Mouse (Mus musculus) hindbrain, embryonic 15.5 days (tissue): ENCODE data around the gene Nfkb1. TPM values are rescaled to one million over a fixed set of nuclear protein-coding genes. Genes with fewer than 3 reads are reported as not detected.

Experiments
- ATAC-seq: fragments of 200-750 bp; cut with Nextera tagmentation; 2 replicates; pipeline ENCODE4 v1.8.0; 2017; ENCODE audit warnings: low read depth, moderate number of reproducible peaks, moderate TSS enrichment; ENCODE audit not compliant: low FRiP score
- H3K27ac ChIP-seq: fragments of 300-500 bp; sonication (generic); replicated peaks from 2 replicates; pipeline ENCODE4 v1.5.1; 2015; ENCODE audit warnings: mild to moderate bottlenecking, inconsistent platforms
- H3K27me3 ChIP-seq: fragments of 300-500 bp; sonication (generic); 2 replicates; pipeline ENCODE4 v1.6.1; 2015; ENCODE audit warnings: control low read depth, inconsistent platforms
- H3K36me3 ChIP-seq: fragments of 300-500 bp; sonication (generic); 2 replicates; pipeline ENCODE4 v1.6.1; 2015; ENCODE audit warnings: control low read depth, inconsistent platforms
- H3K4me1 ChIP-seq: fragments of 300-500 bp; sonication (generic); replicated peaks from 2 replicates; pipeline ENCODE4 v1.6.1; 2015; ENCODE audit warnings: control low read depth, inconsistent platforms
- H3K4me2 ChIP-seq: fragments of 300-500 bp; sonication (generic); 2 replicates; pipeline ENCODE4 v1.6.1; 2015; ENCODE audit warnings: moderate library complexity, mild to moderate bottlenecking, inconsistent platforms
- H3K4me3 ChIP-seq: fragments of 300-500 bp; sonication (generic); 2 replicates; pipeline ENCODE4 v1.5.1; 2015; ENCODE audit warnings: mild to moderate bottlenecking, inconsistent platforms
- H3K9ac ChIP-seq: fragments of 300-500 bp; sonication (generic); 2 replicates; pipeline ENCODE4 v1.6.1; 2015; ENCODE audit warnings: inconsistent platforms
- H3K9me3 ChIP-seq: fragments of 300-500 bp; sonication (generic); 2 replicates; pipeline ENCODE4 v1.6.1; 2016; ENCODE audit warnings: control low read depth, inconsistent platforms
- WGBS: fragments of 180-500 bp; shearing (Covaris S2); methylation state at CpG from one replicate; pipeline ENCODE4 v1.1.7; 2015; 5-methylcytosine and 5-hydroxymethylcytosine counted together
- polyA plus RNA-seq: library from polyadenylated mRNA; unstranded; fragments of >200 nt; fragmentation: Nextera tagmentation; extraction: Ambion mirVana; gene quantifications from 2 replicates; pipeline ENCODE4 v1.2.1, GENCODE M21; 2015

The Nfkb1 gene
- polyA plus RNA-seq, 1 experiment from 2014 or later: 8.4 TPM

GRCm38 (mm10) chr3:135635646-135636434 is 55.5 kb downstream of the Nfkb1 start:
- Histone ChIP-seq H3K27me3 (no peaks in the 10 kb centered on the region), H3K27ac (no peak overlapping the region), H3K4me1 (no peaks in the 10 kb centered on the region), H3K4me2 (no peak overlapping the region), H3K4me3 (no peak overlapping the region), H3K36me3 (0 out of 2 replicates have a peak, but pooled peaks cover 4% of the 10 kb centered on the region), H3K9me3 (no peaks in the 10 kb centered on the region), H3K9ac (no peak overlapping the region)
- no peak for ATAC-seq
- WGBS: 88% methylated on average over 14 of the region's 14 CpGs

DNA sequence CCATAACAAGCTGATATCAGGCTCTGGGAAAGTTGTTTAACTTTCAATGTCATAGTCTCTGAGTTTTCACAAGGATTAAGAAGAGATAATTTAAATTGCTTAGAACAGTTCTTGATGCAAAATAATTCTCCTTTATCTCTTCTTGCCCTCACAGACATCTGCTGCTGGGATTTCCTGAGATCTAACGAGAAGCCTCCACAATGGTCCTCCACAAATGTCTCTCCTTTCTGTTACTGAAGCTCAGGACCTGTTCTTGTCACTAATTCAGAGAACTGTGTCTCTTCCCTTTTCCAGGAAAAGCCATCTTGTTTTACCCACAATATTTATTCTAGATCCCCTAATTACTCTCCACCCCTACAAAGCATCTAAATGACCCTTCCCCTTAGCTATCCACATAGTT is 56.3 kb downstream of the Nfkb1 start:
- no peak overlapping the region for H3K4me3 ChIP-seq
- no peaks in the 10 kb centered on the region for H3K27me3 ChIP-seq
- no peaks in the 10 kb centered on the region for H3K4me1 ChIP-seq
- WGBS: 96% methylated on average over 1 of the region's 1 CpGs
- no peak overlapping the region for H3K9ac ChIP-seq
- no peak overlapping the region for H3K27ac ChIP-seq
- H3K9me3 ChIP-seq: no peaks in the 10 kb centered on the region
- 0 out of 2 replicates have a peak, but pooled peaks cover 3% of the 10 kb centered on the region for H3K36me3 ChIP-seq
- no peak overlapping the region for H3K4me2 ChIP-seq
- ATAC-seq: no peak

- Histone ChIP-seq H3K4me2 (no peak overlapping the region), H3K9ac (no peak overlapping the region), H3K36me3 (no peaks in the 10 kb centered on the region), H3K27ac (no peak overlapping the region), H3K4me1 (no peaks in the 10 kb centered on the region), H3K27me3 (no peaks in the 10 kb centered on the region), H3K9me3 (no peaks in the 10 kb centered on the region), H3K4me3 (no peak overlapping the region)
- no peak for ATAC-seq
- 77% methylated on average over 3 of the region's 3 CpGs for WGBS
These were observed 57.1 kb downstream of the Nfkb1 start for GRCm38 (mm10) chr3:135634275-135634674.

DNA sequence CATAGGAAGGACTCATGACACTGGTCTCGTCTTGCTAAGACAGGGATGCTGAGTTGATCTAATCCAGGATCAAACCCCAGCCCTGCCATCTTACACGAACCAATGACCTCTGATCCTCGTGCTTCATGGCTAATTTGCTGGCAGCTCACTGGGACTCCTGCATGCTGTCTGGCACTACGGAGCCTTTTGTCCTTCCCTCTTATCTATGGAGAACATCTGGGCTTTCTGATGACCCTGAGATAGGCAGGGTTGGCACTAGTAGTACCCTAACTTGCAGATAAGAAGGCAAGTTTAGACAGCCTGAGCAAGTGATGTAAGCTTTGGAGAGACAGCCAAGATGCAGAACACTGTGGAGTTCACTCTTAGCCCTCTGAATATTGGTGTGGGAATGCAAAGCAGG is 59.5 kb downstream of the Nfkb1 start:
- Histone ChIP-seq H3K4me3 (no peak overlapping the region), H3K36me3 (no peaks in the 10 kb centered on the region), H3K27ac (no peak overlapping the region), H3K9ac (no peak overlapping the region), H3K4me2 (no peak overlapping the region), H3K4me1 (no peaks in the 10 kb centered on the region), H3K9me3 (no peaks in the 10 kb centered on the region), H3K27me3 (no peaks in the 10 kb centered on the region)
- ATAC-seq: no peak
- WGBS: 39% methylated on average over 4 of the region's 4 CpGs

GRCm38 (mm10) chr3:135631096-135631457 is 60.3 kb downstream of the Nfkb1 start:
- H3K4me1 ChIP-seq: no peaks in the 10 kb centered on the region
- peaks cover 3% of the 10 kb centered on the region; the same call in 1 of the 2 replicates for H3K36me3 ChIP-seq
- peak; percentile 62 for ATAC-seq
- no peak overlapping the region; the same call in 1 of the 2 replicates for H3K27ac ChIP-seq
- 63% methylated on average over 10 of the region's 10 CpGs for WGBS
- no peak overlapping the region for H3K4me3 ChIP-seq
- no peak overlapping the region for H3K9ac ChIP-seq
- H3K9me3 ChIP-seq: no peaks in the 10 kb centered on the region
- H3K4me2 ChIP-seq: peak overlapping the region; percentile 32
- no peaks in the 10 kb centered on the region for H3K27me3 ChIP-seq

DNA sequence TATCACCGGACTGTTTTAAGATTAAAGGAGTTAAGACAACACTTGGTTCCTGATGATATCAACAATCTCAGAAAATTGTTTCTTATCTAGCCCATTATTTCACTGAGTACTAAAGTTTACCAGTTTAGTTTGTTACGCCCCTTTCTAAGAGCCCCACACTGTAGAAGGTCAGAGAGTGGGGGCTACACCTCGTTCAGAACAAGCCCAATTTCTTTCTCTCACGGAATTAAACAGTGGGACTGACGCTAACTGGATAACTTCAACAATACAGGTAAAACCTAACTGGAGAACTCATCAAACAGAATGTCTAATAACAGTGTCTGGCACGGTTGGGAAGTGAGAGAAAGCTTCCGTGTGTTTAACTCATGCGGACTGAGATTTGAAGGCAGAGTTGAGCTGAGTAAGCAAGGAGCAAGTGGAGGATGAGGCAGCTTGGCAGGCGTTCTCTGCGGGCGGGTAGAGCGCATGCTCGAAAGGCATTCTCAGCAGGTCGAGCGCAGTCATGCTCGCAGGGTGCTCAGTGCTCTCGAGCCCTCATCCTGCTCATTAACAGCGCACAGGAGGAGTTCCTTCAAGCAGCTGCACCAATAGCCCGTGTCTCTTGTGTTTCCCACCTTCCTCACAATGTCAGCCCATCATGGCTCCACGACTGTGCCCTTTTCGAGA is 60.8 kb downstream of the Nfkb1 start:
- H3K27ac ChIP-seq: no peak overlapping the region; the same call in 1 of the 2 replicates
- no peaks in the 10 kb centered on the region for H3K27me3 ChIP-seq
- no peak overlapping the region for H3K4me3 ChIP-seq
- 75% methylated on average over 21 of the region's 21 CpGs for WGBS
- H3K4me1 ChIP-seq: no peaks in the 10 kb centered on the region
- ATAC-seq: peak; percentile 70
- no peaks in the 10 kb centered on the region for H3K9me3 ChIP-seq
- H3K36me3 ChIP-seq: peaks cover 3% of the 10 kb centered on the region; the same call in 1 of the 2 replicates
- peak overlapping the region; percentile 32 for H3K4me2 ChIP-seq
- H3K9ac ChIP-seq: no peak overlapping the region

GRCm38 (mm10) chr3:135629830-135630355 is 61.5 kb downstream of the Nfkb1 start:
- Histone ChIP-seq H3K9me3 (no peaks in the 10 kb centered on the region), H3K4me1 (no peaks in the 10 kb centered on the region), H3K36me3 (peaks cover 8% of the 10 kb centered on the region; the same call in 1 of the 2 replicates), H3K27ac (no peak overlapping the region), H3K4me2 (no peak overlapping the region), H3K27me3 (no peaks in the 10 kb centered on the region), H3K9ac (no peak overlapping the region), H3K4me3 (no peak overlapping the region)
- WGBS: 95% methylated on average over 4 of the region's 4 CpGs
- no peak for ATAC-seq

DNA sequence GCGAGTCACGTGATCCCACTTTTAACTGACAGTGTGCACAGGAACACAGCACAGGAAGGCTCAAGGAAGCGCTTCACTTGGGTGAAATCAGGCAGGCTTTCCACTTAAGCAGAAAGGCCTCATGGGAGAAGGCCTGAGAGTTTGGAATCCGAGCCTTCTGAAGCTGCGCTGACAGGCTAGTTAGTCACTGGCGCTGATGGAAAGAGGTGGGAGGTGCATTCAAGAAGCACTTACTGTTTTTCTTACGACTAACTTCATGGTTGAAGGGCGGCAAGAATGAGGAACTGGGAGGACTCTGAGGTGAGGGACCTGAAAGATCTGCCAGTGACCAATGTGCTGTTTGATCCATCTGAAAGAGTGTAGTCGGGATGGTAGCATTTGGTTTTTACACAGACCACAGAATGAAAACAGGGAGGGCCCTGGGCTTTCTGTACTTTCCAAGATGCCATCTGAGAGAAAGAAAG is 62.6 kb downstream of the Nfkb1 start:
- peaks cover 8% of the 10 kb centered on the region; the same call in 1 of the 2 replicates for H3K36me3 ChIP-seq
- H3K27me3 ChIP-seq: no peaks in the 10 kb centered on the region
- no peaks in the 10 kb centered on the region for H3K9me3 ChIP-seq
- H3K27ac ChIP-seq: no peak overlapping the region
- no peak overlapping the region for H3K4me2 ChIP-seq
- H3K4me1 ChIP-seq: no peaks in the 10 kb centered on the region
- no peak overlapping the region for H3K4me3 ChIP-seq
- no peak for ATAC-seq
- H3K9ac ChIP-seq: no peak overlapping the region
- 86% methylated on average over 9 of the region's 9 CpGs for WGBS

DNA sequence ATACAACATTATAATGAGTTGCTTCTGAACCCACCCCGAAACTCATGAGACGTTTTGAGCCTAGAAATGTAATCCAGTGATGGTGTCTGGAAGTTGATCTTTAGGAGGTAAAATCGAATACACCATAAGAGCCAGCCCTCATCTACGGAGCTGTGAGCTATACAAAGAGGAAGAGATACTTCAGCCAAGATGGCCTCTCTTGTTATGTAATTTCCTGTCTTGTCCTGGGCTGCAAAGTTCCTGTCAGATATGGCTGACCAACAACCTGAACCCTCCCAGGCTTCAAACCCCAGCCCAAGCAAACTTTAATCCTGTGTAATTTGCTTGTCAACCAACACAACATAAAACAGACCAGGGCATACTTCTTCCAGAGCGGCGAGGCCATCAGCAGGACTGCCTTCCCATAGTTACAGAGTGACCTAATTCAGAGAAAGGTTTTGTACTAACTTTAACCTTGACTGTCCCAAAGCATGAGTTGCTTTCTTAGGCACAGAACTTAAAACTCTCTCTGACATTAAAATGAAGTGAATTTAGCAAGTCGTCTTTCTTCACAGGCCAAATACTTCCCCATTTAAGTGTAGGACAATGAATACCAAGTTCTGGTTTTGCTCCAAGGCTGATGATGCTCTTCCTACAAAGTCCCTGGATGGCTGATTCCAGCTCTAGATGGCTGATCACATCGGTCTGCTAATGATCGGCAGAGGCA is 63.2 kb downstream of the Nfkb1 start:
- H3K4me1 ChIP-seq: no peaks in the 10 kb centered on the region
- H3K9me3 ChIP-seq: no peaks in the 10 kb centered on the region
- no peak overlapping the region for H3K4me2 ChIP-seq
- peaks cover 8% of the 10 kb centered on the region; the same call in 1 of the 2 replicates for H3K36me3 ChIP-seq
- no peak overlapping the region for H3K4me3 ChIP-seq
- no peak overlapping the region for H3K9ac ChIP-seq
- WGBS: 93% methylated on average over 9 of the region's 9 CpGs
- no peaks in the 10 kb centered on the region for H3K27me3 ChIP-seq
- H3K27ac ChIP-seq: no peak overlapping the region
- ATAC-seq: no peak

- ATAC-seq: no peak
- WGBS: 97% methylated on average over 2 of the region's 2 CpGs
These were observed 66.1 kb downstream of the Nfkb1 start for GRCm38 (mm10) chr3:135625290-135625689.

DNA sequence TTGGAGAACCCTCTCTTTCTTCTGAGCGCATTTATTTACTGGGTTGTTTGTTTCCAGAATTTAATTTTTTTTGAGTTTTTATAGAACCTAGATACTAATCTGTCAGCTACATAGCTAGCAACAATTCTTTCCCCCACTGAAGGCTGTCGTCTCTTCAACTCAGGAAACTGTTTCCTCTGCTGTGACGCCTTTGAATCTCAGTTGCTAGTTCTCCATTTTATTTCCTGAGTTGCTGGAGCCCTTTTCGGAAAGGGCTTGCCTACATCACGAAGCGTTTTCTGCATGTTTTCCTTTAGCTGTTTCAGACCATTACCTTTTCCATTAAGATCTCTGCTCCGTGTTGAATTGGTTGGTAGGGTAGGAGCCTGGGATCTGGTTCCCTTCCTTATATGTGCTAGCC is 74.6 kb downstream of the Nfkb1 start:
- Histone ChIP-seq H3K4me2 (no peak overlapping the region), H3K27ac (no peak overlapping the region), H3K36me3 (peaks cover 25% of the 10 kb centered on the region), H3K4me3 (no peak overlapping the region), H3K9ac (no peak overlapping the region), H3K4me1 (no peaks in the 10 kb centered on the region), H3K9me3 (no peaks in the 10 kb centered on the region), H3K27me3 (no peaks in the 10 kb centered on the region)
- no peak for ATAC-seq
- 90% methylated on average over 7 of the region's 7 CpGs for WGBS

More at GRCm38 (mm10) chr3:135625290-135625689, 66.1 kb downstream of the Nfkb1 start:
- no peak overlapping the region for H3K27ac ChIP-seq
- H3K4me2 ChIP-seq: no peak overlapping the region
- no peaks in the 10 kb centered on the region for H3K27me3 ChIP-seq
- H3K4me1 ChIP-seq: no peaks in the 10 kb centered on the region
- peaks cover 8% of the 10 kb centered on the region; the same call in 1 of the 2 replicates for H3K36me3 ChIP-seq
- no peaks in the 10 kb centered on the region for H3K9me3 ChIP-seq
- H3K4me3 ChIP-seq: no peak overlapping the region
- no peak overlapping the region for H3K9ac ChIP-seq
